Mouse (Mus musculus) bone marrow, adult 2 months (tissue): ENCODE results near the gene Ggt1.

Experiments used
- CTCF ChIP-seq: fragments of 200-500 bp; IDR thresholded peaks from 2 replicates; pipeline ENCODE4 v1.5.1; 2011; ENCODE audit warnings: low read length, control low read depth; ENCODE audit not compliant: control insufficient read depth, insufficient read depth
- POLR2A ChIP-seq: fragments of 200-500 bp; IDR thresholded peaks from 2 replicates; pipeline ENCODE4 v1.6.1; 2011; ENCODE audit warnings: low read depth, mild to moderate bottlenecking, control low read depth, low read length, borderline replicate concordance; ENCODE audit not compliant: control insufficient read depth

DNA sequence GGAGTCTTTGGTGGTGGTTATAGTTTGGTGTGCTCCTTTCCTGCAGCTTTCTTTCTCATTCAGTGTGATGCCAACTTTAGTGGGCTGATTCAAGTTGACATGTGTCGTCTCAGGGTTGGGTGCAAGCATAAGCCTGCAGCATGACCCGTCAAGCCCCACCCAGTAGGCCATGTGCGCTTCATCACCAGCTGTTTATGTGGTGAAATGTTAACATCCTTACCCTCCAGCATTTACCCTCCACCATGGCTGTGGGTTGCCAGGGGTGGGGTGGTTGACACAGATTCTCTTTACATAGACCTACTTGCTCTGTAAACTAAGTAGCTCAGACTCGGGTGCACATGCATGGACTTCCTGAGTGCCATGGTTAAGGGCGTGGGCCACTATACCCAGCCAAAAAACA, 25.3 kb upstream of the Ggt1 start:
- no peak for TF ChIP-seq CTCF
- TF ChIP-seq POLR2A: no peak
